Mouse (Mus musculus) cerebellum, postnatal 14 days (tissue): Measurements from ENCODE around the gene Helz2.
A peak's percentile ranks its signal among the peaks of the same experiment; 100 is the strongest.

ENCODE experiments used
- DNase-seq, 2 experiments: peaks; one replicate each; pipeline ENCODE4 v3.0.0; 2021; ENCODE audit warnings: mixed read lengths in 2 of 2

The Helz2 gene

GRCm38 (mm10) chr2:181238091-181238610, 3.7 kb downstream of the Helz2 start:
- peak; percentile 70 to 79 for DNase-seq

GRCm38 (mm10) chr2:181237251-181238014, 4.4 kb downstream of the Helz2 start:
- no peak for DNase-seq

- DNase-seq = no peak
Observed at GRCm38 (mm10) chr2:181235681-181236566, 5.9 kb downstream of the Helz2 start.

- no peak for DNase-seq
Observed at GRCm38 (mm10) chr2:181234680-181235079, 7.1 kb downstream of the Helz2 start.

GRCm38 (mm10) chr2:181233443-181233842, 8.4 kb downstream of the Helz2 start:
- no peak for DNase-seq

GRCm38 (mm10) chr2:181231171-181231570, 10.7 kb downstream of the Helz2 start:
- peak; percentile 45 to 54 for DNase-seq

GRCm38 (mm10) chr2:181228335-181228734, 13.5 kb downstream of the Helz2 start:
- no peak for DNase-seq

GRCm38 (mm10) chr2:181227122-181227521, 14.7 kb downstream of the Helz2 start:
- DNase-seq = no peak

- no peak for DNase-seq
Observed at GRCm38 (mm10) chr2:181224994-181225393, 16.8 kb downstream of the Helz2 start.

GRCm38 (mm10) chr2:181220361-181220760, 21.5 kb downstream of the Helz2 start:
- peak; percentile 46 to 55 for DNase-seq

GRCm38 (mm10) chr2:181219538-181220216, 22.1 kb downstream of the Helz2 start, which contains the start of gene Fndc11:
Fndc11 (plus strand) TSS chr2:181220013.
- DNase-seq = peak; percentile 70 to 72

- no peak for DNase-seq
Observed at GRCm38 (mm10) chr2:181218881-181219485, 22.8 kb downstream of the Helz2 start.

GRCm38 (mm10) chr2:181216037-181216436, 25.8 kb downstream of the Helz2 start:
- DNase-seq = no peak

GRCm38 (mm10) chr2:181213021-181213445, 28.8 kb downstream of the Helz2 start, which contains the start of gene Srms:
Srms (minus strand) TSS chr2:181213185.
- DNase-seq = no peak

GRCm38 (mm10) chr2:181212389-181213020, 29.3 kb downstream of the Helz2 start:
- no peak for DNase-seq

GRCm38 (mm10) chr2:181206118-181206517, 35.7 kb downstream of the Helz2 start:
- DNase-seq = no peak

- DNase-seq = no peak
Observed at GRCm38 (mm10) chr2:181205678-181206077, 36.1 kb downstream of the Helz2 start.

- DNase-seq = no peak
Observed at GRCm38 (mm10) chr2:181202886-181203285, 38.9 kb downstream of the Helz2 start.

- DNase-seq = no peak
Observed at GRCm38 (mm10) chr2:181202422-181202821, 39.4 kb downstream of the Helz2 start, which contains the start of gene Ptk6. Ptk6 (minus strand) TSS chr2:181202789.

- DNase-seq = no peak
Observed at GRCm38 (mm10) chr2:181201606-181202005, 40.2 kb downstream of the Helz2 start.

- DNase-seq = no peak
Observed at GRCm38 (mm10) chr2:181196628-181197300, 45.1 kb downstream of the Helz2 start.
